Mouse (Mus musculus) midbrain, embryonic 16.5 days (tissue): ENCODE measurements around the gene Map3k3. TPM values are rescaled to one million over a fixed set of nuclear protein-coding genes. Genes with fewer than 3 reads are reported as not detected.
A peak's percentile ranks its signal among the peaks of the same experiment; 100 is the strongest.

Source experiments
- ATAC-seq: fragments of 200-750 bp; cut with Nextera tagmentation; 2 replicates; pipeline ENCODE4 v1.8.0; 2017; ENCODE audit warnings: moderate TSS enrichment
- H3K27ac ChIP-seq: fragments of 300-500 bp; sonication (generic); 2 replicates; pipeline ENCODE4 v1.5.1; 2014; ENCODE audit warnings: mild to moderate bottlenecking, low read length, mixed read lengths
- H3K27me3 ChIP-seq: fragments of 300-500 bp; sonication (generic); 2 replicates; pipeline ENCODE4 v1.6.1; 2014; ENCODE audit warnings: low read depth, low read length, mixed read lengths; ENCODE audit not compliant: control insufficient read depth, insufficient read depth
- H3K36me3 ChIP-seq: fragments of 300-500 bp; sonication (generic); 2 replicates; pipeline ENCODE4 v1.6.1; 2014; ENCODE audit warnings: mild to moderate bottlenecking, low read length, moderate library complexity, mixed read lengths; ENCODE audit not compliant: control insufficient read depth, insufficient read depth
- H3K4me1 ChIP-seq: fragments of 300-500 bp; sonication (generic); 2 replicates; pipeline ENCODE4 v1.6.1; 2014; ENCODE audit warnings: mild to moderate bottlenecking, low read length, mixed read lengths; ENCODE audit not compliant: control insufficient read depth, insufficient read depth
- H3K4me2 ChIP-seq: fragments of 300-500 bp; sonication (generic); 2 replicates; pipeline ENCODE4 v1.6.1; 2014; ENCODE audit warnings: mild to moderate bottlenecking, low read length, mixed read lengths
- H3K4me3 ChIP-seq: fragments of 300-500 bp; sonication (generic); 2 replicates; pipeline ENCODE4 v1.5.1; 2014; ENCODE audit warnings: low read depth, mild to moderate bottlenecking, low read length, moderate library complexity, mixed read lengths
- H3K9ac ChIP-seq: fragments of 300-500 bp; sonication (generic); 2 replicates; pipeline ENCODE4 v1.6.1; 2014; ENCODE audit warnings: low read depth, low read length, mixed read lengths
- H3K9me3 ChIP-seq: fragments of 300-500 bp; sonication (generic); replicated peaks from 2 replicates; pipeline ENCODE4 v1.6.1; 2014; ENCODE audit warnings: mild to moderate bottlenecking, low read length, mixed read lengths; ENCODE audit not compliant: control insufficient read depth, poor library complexity, severe bottlenecking
- WGBS: fragments of 180-500 bp; shearing (Covaris S2); extraction: QIAGEN DNeasy Blood & Tissue Kit; methylation state at CpG from one replicate; pipeline ENCODE4 v1.1.7; 2014; 5-methylcytosine and 5-hydroxymethylcytosine counted together
- polyA plus RNA-seq: library from polyadenylated mRNA; unstranded; fragments of >200 nt; fragmentation: Nextera tagmentation; extraction: Ambion mirVana; gene quantifications from 2 replicates; pipeline ENCODE4 v1.2.1, GENCODE M21; 2015

Map3k3 gene
- polyA plus RNA-seq, 1 experiment from 2014 or later = 10.9 TPM

DNA sequence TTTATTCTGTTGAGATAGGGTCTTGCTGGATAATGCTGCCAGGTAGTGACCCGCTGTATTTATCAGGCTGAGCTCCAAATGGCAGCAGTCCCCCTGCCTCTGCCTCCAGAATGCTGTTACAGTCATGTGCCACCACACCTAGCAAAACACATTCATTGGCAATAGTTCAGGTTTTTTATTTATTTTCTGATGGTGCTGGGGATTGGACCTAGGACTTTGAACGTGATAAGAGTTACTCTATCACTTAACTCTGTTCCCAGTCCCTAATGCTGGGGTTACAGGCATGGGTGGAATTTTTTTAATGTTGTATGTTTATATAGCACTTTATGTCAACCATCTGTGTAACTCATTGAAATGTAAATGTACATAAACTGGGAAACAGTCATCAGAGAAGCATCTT is 30.5 kb upstream of the Map3k3 start:
- Histone ChIP-seq H3K4me3 (no peak overlapping the region), H3K36me3 (peaks cover 66% of the 10 kb centered on the region), H3K27me3 (no peaks in the 10 kb centered on the region), H3K4me2 (no peak overlapping the region), H3K9me3 (no peaks in the 10 kb centered on the region), H3K27ac (no peak overlapping the region), H3K4me1 (no peaks in the 10 kb centered on the region), H3K9ac (no peak overlapping the region)
- WGBS = 92% methylated on average over 2 of the region's 2 CpGs
- no peak for ATAC-seq

DNA sequence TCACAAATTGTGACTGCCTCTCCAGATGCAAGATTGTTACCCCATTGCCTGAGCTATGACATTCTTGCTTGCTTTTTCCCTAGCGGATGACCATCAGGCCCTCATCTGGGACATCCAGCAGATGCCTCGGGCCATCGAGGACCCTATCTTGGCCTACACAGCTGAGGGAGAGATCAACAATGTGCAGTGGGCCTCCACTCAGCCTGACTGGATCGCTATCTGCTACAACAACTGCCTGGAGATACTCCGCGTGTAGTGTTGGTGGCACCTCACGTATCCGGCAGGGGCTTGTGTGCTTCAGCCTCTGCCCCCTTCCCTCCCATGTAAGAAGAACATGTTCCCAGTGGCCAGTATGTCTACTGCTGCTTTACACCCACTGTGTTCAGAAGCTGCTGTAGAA is 29.8 kb upstream of the Map3k3 start:
- Histone ChIP-seq H3K4me2 (no peak overlapping the region), H3K4me3 (no peak overlapping the region), H3K9ac (no peak overlapping the region), H3K36me3 (peaks cover 63% of the 10 kb centered on the region), H3K9me3 (no peaks in the 10 kb centered on the region), H3K4me1 (no peaks in the 10 kb centered on the region), H3K27me3 (no peaks in the 10 kb centered on the region), H3K27ac (no peak overlapping the region)
- 96% methylated on average over 8 of the region's 8 CpGs for WGBS
- ATAC-seq = no peak

DNA sequence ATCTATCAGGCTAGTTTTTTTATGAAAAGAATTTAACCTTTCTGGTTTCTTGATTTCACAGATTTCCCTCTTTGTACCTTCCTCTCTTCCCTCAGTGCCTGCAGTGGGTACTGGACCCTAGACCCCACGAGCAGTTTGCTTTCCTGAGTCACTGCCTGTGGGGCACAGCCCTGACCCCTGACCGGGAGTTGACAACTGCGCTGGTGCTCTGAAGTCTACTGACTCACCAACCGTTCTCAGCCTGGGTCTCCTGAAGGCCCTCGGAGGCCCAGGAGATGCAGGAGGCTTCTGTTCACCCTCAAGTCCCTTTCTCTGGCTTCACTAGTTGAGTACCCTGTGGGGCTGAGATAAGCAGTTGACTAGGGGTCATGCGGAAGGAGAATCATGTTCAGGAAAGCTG is 29.1 kb upstream of the Map3k3 start:
- WGBS = 90% methylated on average over 6 of the region's 6 CpGs
- no peak overlapping the region for H3K4me2 ChIP-seq
- no peak for ATAC-seq
- no peaks in the 10 kb centered on the region for H3K9me3 ChIP-seq
- no peak overlapping the region for H3K4me3 ChIP-seq
- H3K36me3 ChIP-seq = peaks cover 63% of the 10 kb centered on the region
- H3K27ac ChIP-seq = no peak overlapping the region
- H3K4me1 ChIP-seq = no peaks in the 10 kb centered on the region
- H3K27me3 ChIP-seq = no peaks in the 10 kb centered on the region
- H3K9ac ChIP-seq = no peak overlapping the region

DNA sequence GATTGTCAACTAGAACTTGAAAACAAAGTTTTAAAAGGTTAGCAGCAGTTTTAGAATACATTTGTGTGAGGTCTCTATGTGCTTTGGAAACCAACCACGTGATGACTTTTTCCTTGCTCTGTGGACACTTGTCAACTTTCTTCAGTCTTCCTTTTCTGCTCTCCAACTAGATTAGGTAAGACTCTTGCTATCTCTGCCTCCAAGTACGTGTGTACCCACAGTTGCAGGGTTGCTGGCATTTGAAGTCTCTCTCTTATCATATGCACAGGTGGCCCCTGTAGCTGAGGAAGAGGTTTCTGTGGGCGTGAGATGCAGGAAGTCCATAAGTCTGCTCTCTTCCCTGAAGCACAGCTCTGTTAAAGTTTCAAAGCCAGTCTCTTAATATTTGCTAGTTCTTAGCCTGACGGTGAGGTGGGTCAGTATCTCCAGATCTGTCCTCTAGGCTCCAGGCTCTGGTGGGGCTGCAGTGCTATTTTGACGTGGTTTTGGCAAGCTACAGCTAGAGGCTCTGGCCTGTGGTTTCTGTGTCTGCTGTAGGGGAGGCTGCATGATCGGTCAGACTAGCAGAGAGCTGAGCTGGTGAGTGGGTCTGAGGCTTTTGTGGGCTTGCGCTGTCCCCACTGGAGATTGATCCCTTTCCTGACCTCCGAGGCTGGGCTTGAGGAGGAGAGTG is 27.5 kb upstream of the Map3k3 start:
- no peak for ATAC-seq
- no peak overlapping the region for H3K4me2 ChIP-seq
- no peak overlapping the region for H3K4me3 ChIP-seq
- no peaks in the 10 kb centered on the region for H3K4me1 ChIP-seq
- 98% methylated on average over 8 of the region's 8 CpGs for WGBS
- H3K9ac ChIP-seq = no peak overlapping the region
- no peaks in the 10 kb centered on the region for H3K27me3 ChIP-seq
- peaks cover 50% of the 10 kb centered on the region for H3K36me3 ChIP-seq
- no peaks in the 10 kb centered on the region for H3K9me3 ChIP-seq
- H3K27ac ChIP-seq = no peak overlapping the region

DNA sequence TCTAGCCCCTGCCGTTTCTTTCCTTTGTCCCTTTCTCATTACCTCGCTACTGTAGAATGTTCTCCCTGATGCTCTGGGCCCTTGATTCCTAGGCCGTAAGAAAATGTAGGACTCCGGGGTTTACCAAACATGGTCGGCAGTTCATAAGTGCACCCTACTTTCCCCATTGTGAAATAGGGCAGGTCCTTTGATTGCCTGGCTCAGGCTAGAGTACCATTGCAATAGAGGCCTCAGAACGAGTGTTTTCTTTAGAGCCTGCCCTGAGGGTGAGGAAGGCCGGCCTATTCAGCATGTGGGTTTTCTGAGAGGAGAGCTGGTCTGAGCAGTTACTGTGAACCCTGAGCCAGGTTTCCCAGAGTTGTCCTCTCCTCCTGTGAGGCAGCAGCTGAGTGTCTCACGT is 26.4 kb upstream of the Map3k3 start:
- Histone ChIP-seq H3K27ac (no peak overlapping the region), H3K9me3 (no peaks in the 10 kb centered on the region), H3K4me2 (no peak overlapping the region), H3K27me3 (no peaks in the 10 kb centered on the region), H3K36me3 (peaks cover 48% of the 10 kb centered on the region), H3K4me1 (no peaks in the 10 kb centered on the region), H3K4me3 (no peak overlapping the region), H3K9ac (no peak overlapping the region)
- WGBS = 89% methylated on average over 8 of the region's 8 CpGs
- no peak for ATAC-seq

GRCm38 (mm10) chr11:106060549-106060948 is 23.9 kb upstream of the Map3k3 start:
- Histone ChIP-seq H3K9me3 (no peaks in the 10 kb centered on the region), H3K9ac (no peak overlapping the region), H3K36me3 (peaks cover 26% of the 10 kb centered on the region), H3K4me3 (no peak overlapping the region), H3K27ac (no peak overlapping the region), H3K4me1 (0 out of 2 replicates have a peak, but pooled peaks cover 2% of the 10 kb centered on the region), H3K4me2 (no peak overlapping the region), H3K27me3 (no peaks in the 10 kb centered on the region)
- ATAC-seq = no peak
- 91% methylated on average over 1 of the region's 1 CpGs for WGBS

GRCm38 (mm10) chr11:106061311-106061710 is 23.1 kb upstream of the Map3k3 start:
- H3K4me1 ChIP-seq = 0 out of 2 replicates have a peak, but pooled peaks cover 2% of the 10 kb centered on the region
- no peaks in the 10 kb centered on the region for H3K27me3 ChIP-seq
- H3K9ac ChIP-seq = no peak overlapping the region
- H3K9me3 ChIP-seq = no peaks in the 10 kb centered on the region
- no peak for ATAC-seq
- no peak overlapping the region for H3K4me2 ChIP-seq
- peaks cover 18% of the 10 kb centered on the region for H3K36me3 ChIP-seq
- no peak overlapping the region for H3K4me3 ChIP-seq
- H3K27ac ChIP-seq = no peak overlapping the region
- 85% methylated on average over 1 of the region's 1 CpGs for WGBS

GRCm38 (mm10) chr11:106063756-106064155 is 20.7 kb upstream of the Map3k3 start:
- Histone ChIP-seq H3K9ac (no peak overlapping the region), H3K4me3 (no peak overlapping the region), H3K27ac (no peak overlapping the region), H3K9me3 (no peaks in the 10 kb centered on the region), H3K27me3 (no peaks in the 10 kb centered on the region), H3K4me2 (no peak overlapping the region), H3K36me3 (no peaks in the 10 kb centered on the region), H3K4me1 (peaks cover 8% of the 10 kb centered on the region)
- ATAC-seq = no peak
- WGBS = 81% methylated on average over 5 of the region's 5 CpGs

DNA sequence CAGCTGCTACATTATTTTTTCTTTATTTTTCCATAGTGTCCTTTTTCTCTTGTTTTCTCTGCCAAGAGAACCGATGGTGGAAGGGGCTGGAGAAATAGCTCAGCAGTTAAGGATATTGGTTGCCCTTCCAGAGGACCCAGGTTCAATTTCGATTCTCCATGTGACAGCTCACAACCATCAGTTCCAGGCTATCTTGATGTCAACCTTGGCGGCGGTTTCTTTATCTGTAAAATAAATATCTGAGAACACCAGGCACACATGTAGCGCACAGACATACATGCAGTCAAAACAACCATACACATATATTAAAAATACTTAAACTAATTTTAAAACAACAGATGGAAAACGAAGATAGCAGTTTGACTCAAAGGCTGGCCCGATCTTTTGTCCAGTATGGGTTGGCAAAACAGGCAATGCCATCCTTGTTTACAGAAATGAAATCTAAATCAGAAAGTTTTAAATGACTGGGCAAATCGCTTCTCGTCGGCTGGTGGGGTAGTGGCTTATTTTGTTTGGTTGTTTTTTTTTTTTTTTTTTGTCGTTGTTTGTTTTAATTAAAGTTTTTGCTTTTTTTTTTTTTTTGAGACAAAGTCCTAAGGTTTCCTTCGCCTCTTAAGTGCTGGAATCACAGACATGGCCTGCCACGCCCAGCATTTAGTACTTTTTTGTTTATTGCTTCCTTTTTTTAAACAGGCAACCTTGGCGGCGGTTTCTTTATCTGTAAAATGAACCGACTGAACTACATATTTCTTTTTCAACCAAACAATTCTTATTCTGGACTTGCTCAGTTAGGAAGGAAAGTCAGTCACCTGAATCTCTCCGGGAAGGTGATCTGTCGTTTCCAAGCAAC is 19.1 kb upstream of the Map3k3 start:
- Histone ChIP-seq H3K36me3 (no peaks in the 10 kb centered on the region), H3K27ac (peak overlapping the region; percentile 85), H3K9me3 (no peaks in the 10 kb centered on the region), H3K4me2 (peak overlapping the region; percentile 95), H3K9ac (peak overlapping the region; percentile 89; the same call in 1 of the 2 replicates), H3K4me1 (peaks cover 8% of the 10 kb centered on the region), H3K4me3 (peak overlapping the region; percentile 86), H3K27me3 (no peaks in the 10 kb centered on the region)
- no peak for ATAC-seq
- 47% methylated on average over 18 of the region's 18 CpGs for WGBS
